Mouse (Mus musculus) cerebellum, adult 18-20 months (tissue): ENCODE measurements around the gene S100a16.

Experiments
- DNase-seq, 2 experiments: peaks; one replicate each; pipeline ENCODE4 v3.0.0; 2021

Gene S100a16

GRCm38 (mm10) chr3:90586906-90587305, 49.9 kb downstream of the S100a16 start:
- no peak for DNase-seq

- no peak for DNase-seq
Measured at GRCm38 (mm10) chr3:90587361-90588101, 50.5 kb downstream of the S100a16 start.

GRCm38 (mm10) chr3:90589390-90589789, 52.3 kb downstream of the S100a16 start:
- DNase-seq = no peak

GRCm38 (mm10) chr3:90589947-90590346, 52.9 kb downstream of the S100a16 start, which contains the start of gene S100a2:
TSS of gene S100a2 (plus strand) at chr3:90590247.
- DNase-seq = no peak
